Mouse (Mus musculus): ENCODE measurements around the gene Rpl38.

DNA sequence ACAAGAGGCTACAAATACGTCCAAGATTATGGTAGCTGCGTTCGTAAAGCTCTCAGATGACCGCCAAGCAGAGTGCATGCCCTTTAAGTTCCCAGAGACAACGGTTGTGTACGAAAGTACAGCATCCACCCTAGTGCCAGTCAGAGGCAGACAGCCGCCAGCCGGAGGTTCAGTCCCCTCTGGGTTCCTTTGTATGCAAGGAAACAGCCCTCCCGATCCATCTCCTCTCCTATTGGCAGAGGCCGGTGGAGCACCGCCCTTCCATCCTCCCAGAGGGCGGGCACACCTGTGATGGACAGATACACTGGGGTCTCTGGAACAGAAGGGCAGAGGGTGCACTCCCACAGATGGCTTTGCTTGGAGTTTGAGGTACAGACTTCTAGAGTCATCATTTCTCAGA lies 26.1 kb upstream of the Rpl38 start:
- TF ChIP-seq CTCF (IDR thresholded peaks at IDR 0.05; ENCODE audit: insufficient read depth, low read length): no peak
- no peak for TF ChIP-seq POLR2A (IDR thresholded peaks at IDR 0.05; ENCODE audit: borderline replicate concordance, extremely low read depth, low read depth, low read length)
